Mouse (Mus musculus) liver, adult 2 months (tissue): ENCODE measurements around the gene Pgm2l1.

Experiments
- CTCF ChIP-seq: fragments of 200-500 bp; IDR thresholded peaks from 2 replicates; pipeline ENCODE4 v1.5.1; 2011; ENCODE audit warnings: low read depth, low read length, control low read depth
- POLR2A ChIP-seq: fragments of 200-500 bp; IDR thresholded peaks from 2 replicates; pipeline ENCODE4 v1.6.1; 2011; ENCODE audit warnings: low read length, control low read depth; ENCODE audit not compliant: insufficient read depth; ENCODE audit errors: extremely low read depth

- TF ChIP-seq CTCF (no peak), POLR2A (no peak)
Observed at GRCm38 (mm10) chr7:100309679-100310078, 82.5 kb downstream of the Pgm2l1 start.
